Mouse (Mus musculus) gastrocnemius, adult 2 months (tissue): ENCODE data around the gene Fig4. TPM values are rescaled to one million over a fixed set of nuclear protein-coding genes. Genes with fewer than 3 reads are reported as not detected.

Experiments
- DNase-seq: peaks from one replicate; pipeline ENCODE4 v3.0.0; 2022
- H3K27ac ChIP-seq: fragments of 200-600 bp; 2 replicates; pipeline ENCODE4 v1.8.1; 2022; ENCODE audit warnings: mild to moderate bottlenecking
- H3K4me3 ChIP-seq: fragments of 200-600 bp; 2 replicates; pipeline ENCODE4 v1.8.1; 2022; ENCODE audit warnings: mild to moderate bottlenecking, moderate library complexity
- CTCF ChIP-seq: fragments of 200-600 bp; IDR thresholded peaks from 2 replicates; pipeline ENCODE4 v1.8.1; 2022; ENCODE audit warnings: antibody characterized with exemption, mild to moderate bottlenecking, moderate library complexity
- intact Hi-C: fragments of 180-260 bp; cut with DNase I; formaldehyde crosslinking; loops from one replicate; pipeline ENCODE4 v1.15.1; 2025
- total RNA-seq, 2 experiments: library from RNA; stranded (reverse); gene quantifications; 2 replicates each; pipeline ENCODE4 v1.2.3; 2021

The Fig4 gene
- total RNA-seq, 2 experiments from 2014 or later: 6.1 to 6.8 TPM

- intact Hi-C loops: no loop called here
- no peak for TF ChIP-seq CTCF
- no peak for DNase-seq
- Histone ChIP-seq H3K4me3 (no peak overlapping the region), H3K27ac (no peak overlapping the region)
Measured at GRCm38 (mm10) chr10:41197788-41198187, 105.3 kb downstream of the Fig4 start.

- H3K4me3 ChIP-seq: no peak overlapping the region
- DNase-seq: no peak
- intact Hi-C loops: no loop called here
- H3K27ac ChIP-seq: no peak overlapping the region
- no peak for TF ChIP-seq CTCF
Measured at GRCm38 (mm10) chr10:41196295-41196694, 106.8 kb downstream of the Fig4 start.

- Histone ChIP-seq H3K27ac (no peak overlapping the region), H3K4me3 (no peak overlapping the region)
- intact Hi-C loops: no loop called here
- no peak for DNase-seq
- TF ChIP-seq CTCF: no peak
Measured at GRCm38 (mm10) chr10:41189392-41189791, 113.7 kb downstream of the Fig4 start.

GRCm38 (mm10) chr10:41183975-41184374 is 119.1 kb downstream of the Fig4 start:
- DNase-seq: no peak
- no peak overlapping the region for H3K27ac ChIP-seq
- TF ChIP-seq CTCF: no peak
- no peak overlapping the region for H3K4me3 ChIP-seq
- intact Hi-C loops: no loop called here

GRCm38 (mm10) chr10:41182644-41183043 is 120.4 kb downstream of the Fig4 start:
- intact Hi-C loops: no loop called here
- DNase-seq: no peak
- Histone ChIP-seq H3K4me3 (no peak overlapping the region), H3K27ac (no peak overlapping the region)
- TF ChIP-seq CTCF: no peak

GRCm38 (mm10) chr10:41166141-41166540 is 136.9 kb downstream of the Fig4 start:
- TF ChIP-seq CTCF: no peak
- intact Hi-C loops: no loop called here
- Histone ChIP-seq H3K27ac (no peak overlapping the region), H3K4me3 (no peak overlapping the region)
- no peak for DNase-seq

GRCm38 (mm10) chr10:41163108-41163507 is 140.0 kb downstream of the Fig4 start:
- no peak for TF ChIP-seq CTCF
- no peak for DNase-seq
- intact Hi-C loops: no loop called here
- Histone ChIP-seq H3K27ac (no peak overlapping the region), H3K4me3 (no peak overlapping the region)

- Histone ChIP-seq H3K4me3 (no peak overlapping the region), H3K27ac (no peak overlapping the region)
- TF ChIP-seq CTCF: no peak
- intact Hi-C loops: no loop called here
- DNase-seq: no peak
Measured at GRCm38 (mm10) chr10:41157296-41157695, 145.8 kb downstream of the Fig4 start.

GRCm38 (mm10) chr10:41156693-41157092 is 146.4 kb downstream of the Fig4 start:
- DNase-seq: no peak
- intact Hi-C loops: no loop called here
- TF ChIP-seq CTCF: no peak
- Histone ChIP-seq H3K27ac (no peak overlapping the region), H3K4me3 (no peak overlapping the region)

GRCm38 (mm10) chr10:41153229-41153750 is 149.8 kb downstream of the Fig4 start:
- H3K27ac ChIP-seq: no peak overlapping the region
- no peak for DNase-seq
- intact Hi-C loops: no loop called here
- H3K4me3 ChIP-seq: no peak overlapping the region
- no peak for TF ChIP-seq CTCF

- intact Hi-C loops: no loop called here
- DNase-seq: no peak
- Histone ChIP-seq H3K4me3 (no peak overlapping the region), H3K27ac (no peak overlapping the region)
- no peak for TF ChIP-seq CTCF
Measured at GRCm38 (mm10) chr10:41151901-41152300, 151.2 kb downstream of the Fig4 start.

GRCm38 (mm10) chr10:41151441-41151840 is 151.6 kb downstream of the Fig4 start:
- TF ChIP-seq CTCF: no peak
- no peak for DNase-seq
- H3K27ac ChIP-seq: no peak overlapping the region
- intact Hi-C loops: no loop called here
- H3K4me3 ChIP-seq: no peak overlapping the region

- intact Hi-C loops: no loop called here
- DNase-seq: no peak
- Histone ChIP-seq H3K27ac (no peak overlapping the region), H3K4me3 (no peak overlapping the region)
- TF ChIP-seq CTCF: no peak
Measured at GRCm38 (mm10) chr10:41151021-41151420, 152.0 kb downstream of the Fig4 start.

- intact Hi-C loops: no loop called here
- no peak for DNase-seq
- Histone ChIP-seq H3K4me3 (no peak overlapping the region), H3K27ac (no peak overlapping the region)
- no peak for TF ChIP-seq CTCF
Measured at GRCm38 (mm10) chr10:41150496-41150895, 152.6 kb downstream of the Fig4 start.
